Mouse (Mus musculus) forebrain, embryonic 12.5 days (tissue): Measurements from ENCODE around the gene Fmnl2. TPM values are rescaled to one million over a fixed set of nuclear protein-coding genes. Genes with fewer than 3 reads are reported as not detected.

ENCODE experiments used
- ATAC-seq: fragments of 200-750 bp; cut with Nextera tagmentation; 2 replicates; pipeline ENCODE4 v1.8.0; 2017; ENCODE audit warnings: moderate TSS enrichment; ENCODE audit not compliant: low FRiP score
- H3K27ac ChIP-seq: fragments of 300-500 bp; sonication (generic); 2 replicates; pipeline ENCODE4 v1.5.1; 2016; ENCODE audit warnings: mild to moderate bottlenecking
- H3K27me3 ChIP-seq: fragments of 300-500 bp; sonication (generic); 2 replicates; pipeline ENCODE4 v1.6.1; 2016; ENCODE audit warnings: mild to moderate bottlenecking
- H3K36me3 ChIP-seq: fragments of 300-500 bp; sonication (generic); replicated peaks from 2 replicates; pipeline ENCODE4 v1.6.1; 2016; ENCODE audit warnings: mild to moderate bottlenecking
- H3K4me1 ChIP-seq: fragments of 300-500 bp; sonication (generic); 2 replicates; pipeline ENCODE4 v1.6.1; 2016
- H3K4me2 ChIP-seq: fragments of 300-500 bp; sonication (generic); 2 replicates; pipeline ENCODE4 v1.6.1; 2016; ENCODE audit warnings: mild to moderate bottlenecking, moderate library complexity
- H3K4me3 ChIP-seq: fragments of 300-500 bp; sonication (generic); replicated peaks from 2 replicates; pipeline ENCODE4 v1.5.1; 2016; ENCODE audit warnings: mild to moderate bottlenecking
- H3K9ac ChIP-seq: fragments of 300-500 bp; sonication (generic); 2 replicates; pipeline ENCODE4 v1.6.1; 2016; ENCODE audit warnings: mild to moderate bottlenecking
- H3K9me3 ChIP-seq: fragments of 300-500 bp; sonication (generic); 2 replicates; pipeline ENCODE4 v1.6.1; 2016
- WGBS: fragments of 180-500 bp; shearing (Covaris S2); methylation state at CpG from one replicate; pipeline ENCODE4 v1.1.7; 2016; 5-methylcytosine and 5-hydroxymethylcytosine counted together
- polyA plus RNA-seq: library from polyadenylated mRNA; unstranded; fragments of >200 nt; fragmentation: Nextera tagmentation; extraction: Ambion mirVana; gene quantifications from 2 replicates; pipeline ENCODE4 v1.2.1, GENCODE M21; 2016

Fmnl2 gene
- polyA plus RNA-seq, 1 experiment from 2014 or later: 13.9 TPM

- no peak overlapping the region for H3K9ac ChIP-seq
- no peaks in the 10 kb centered on the region for H3K9me3 ChIP-seq
- no peak overlapping the region for H3K27ac ChIP-seq
- ATAC-seq: no peak
- no peaks in the 10 kb centered on the region for H3K27me3 ChIP-seq
- no peaks in the 10 kb centered on the region for H3K36me3 ChIP-seq
- 60% methylated on average over 7 of the region's 7 CpGs for WGBS
- no peak overlapping the region for H3K4me2 ChIP-seq
- no peak overlapping the region for H3K4me3 ChIP-seq
- H3K4me1 ChIP-seq: peaks cover 23% of the 10 kb centered on the region
Measured at GRCm38 (mm10) chr2:53006161-53006560, 148.5 kb downstream of the Fmnl2 start.

- no peaks in the 10 kb centered on the region for H3K27me3 ChIP-seq
- H3K9me3 ChIP-seq: no peaks in the 10 kb centered on the region
- peaks cover 28% of the 10 kb centered on the region for H3K4me1 ChIP-seq
- peak; percentile 33; the same call in 1 of the 2 replicates for ATAC-seq
- H3K4me2 ChIP-seq: no peak overlapping the region
- H3K36me3 ChIP-seq: no peaks in the 10 kb centered on the region
- H3K9ac ChIP-seq: no peak overlapping the region
- H3K27ac ChIP-seq: no peak overlapping the region
- H3K4me3 ChIP-seq: no peak overlapping the region
- WGBS: 14% methylated on average over 5 of the region's 5 CpGs
Measured at GRCm38 (mm10) chr2:53007142-53007541, 149.5 kb downstream of the Fmnl2 start.

DNA sequence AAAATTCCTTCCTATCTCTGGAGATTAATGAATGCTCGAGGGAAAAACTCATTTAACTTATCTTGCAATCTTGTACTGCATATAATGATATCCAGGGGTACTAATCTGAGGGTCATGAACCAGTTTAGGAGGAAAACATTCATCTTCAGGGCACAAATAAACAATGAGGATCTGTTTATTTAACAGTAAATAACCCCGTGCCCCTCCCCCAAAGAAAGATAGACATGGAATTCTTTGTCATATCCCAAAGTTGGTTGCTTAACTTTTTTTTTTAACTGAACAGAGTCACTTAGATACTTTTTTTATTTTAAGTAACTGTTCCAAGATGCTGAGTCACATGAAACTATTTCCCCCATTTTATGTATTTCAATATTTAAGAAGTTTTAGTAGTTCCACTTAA, 155.4 kb downstream of the Fmnl2 start:
- no peak for ATAC-seq
- no peak overlapping the region for H3K4me2 ChIP-seq
- no peaks in the 10 kb centered on the region for H3K9me3 ChIP-seq
- H3K4me3 ChIP-seq: no peak overlapping the region
- H3K9ac ChIP-seq: no peak overlapping the region
- WGBS: 75% methylated on average over 2 of the region's 2 CpGs
- no peak overlapping the region for H3K27ac ChIP-seq
- no peaks in the 10 kb centered on the region for H3K36me3 ChIP-seq
- H3K4me1 ChIP-seq: peaks cover 13% of the 10 kb centered on the region; the same call in 1 of the 2 replicates
- H3K27me3 ChIP-seq: no peaks in the 10 kb centered on the region

- no peak for ATAC-seq
- H3K9me3 ChIP-seq: no peaks in the 10 kb centered on the region
- H3K4me2 ChIP-seq: no peak overlapping the region
- H3K9ac ChIP-seq: no peak overlapping the region
- no peaks in the 10 kb centered on the region for H3K27me3 ChIP-seq
- H3K36me3 ChIP-seq: no peaks in the 10 kb centered on the region
- H3K4me1 ChIP-seq: peaks cover 8% of the 10 kb centered on the region; the same call in 1 of the 2 replicates
- no peak overlapping the region for H3K4me3 ChIP-seq
- H3K27ac ChIP-seq: no peak overlapping the region
- WGBS: 80% methylated on average over 5 of the region's 5 CpGs
Measured at GRCm38 (mm10) chr2:53014451-53014850, 156.8 kb downstream of the Fmnl2 start.

DNA sequence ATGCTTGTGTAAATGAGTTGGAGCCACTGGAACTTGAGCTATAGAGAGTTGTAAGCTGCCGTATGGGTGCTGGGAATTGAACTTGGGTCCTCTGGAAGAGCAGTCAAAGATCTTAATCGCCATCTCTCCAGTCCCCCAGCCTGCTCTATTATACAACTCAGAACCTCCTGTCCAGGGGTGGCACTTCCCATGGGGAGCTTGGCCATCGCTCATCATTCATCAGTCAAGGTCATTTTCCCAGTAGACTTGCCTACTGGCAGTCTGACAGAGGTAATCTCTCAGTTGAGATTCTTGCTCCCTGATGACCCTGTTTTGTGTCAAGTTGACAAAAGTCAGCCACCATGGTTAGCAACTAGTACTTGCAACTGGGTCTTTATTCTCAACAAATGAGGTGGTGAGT, 165.3 kb downstream of the Fmnl2 start:
- no peak overlapping the region for H3K9ac ChIP-seq
- H3K4me2 ChIP-seq: no peak overlapping the region
- no peaks in the 10 kb centered on the region for H3K36me3 ChIP-seq
- no peaks in the 10 kb centered on the region for H3K9me3 ChIP-seq
- no peak overlapping the region for H3K27ac ChIP-seq
- no peaks in the 10 kb centered on the region for H3K4me1 ChIP-seq
- ATAC-seq: no peak
- WGBS: 92% methylated on average over 3 of the region's 3 CpGs
- no peak overlapping the region for H3K4me3 ChIP-seq
- no peaks in the 10 kb centered on the region for H3K27me3 ChIP-seq

GRCm38 (mm10) chr2:53026056-53026769, 168.6 kb downstream of the Fmnl2 start:
- no peak for ATAC-seq
- no peaks in the 10 kb centered on the region for H3K36me3 ChIP-seq
- no peak overlapping the region for H3K4me3 ChIP-seq
- H3K9me3 ChIP-seq: no peaks in the 10 kb centered on the region
- H3K27ac ChIP-seq: no peak overlapping the region
- no peaks in the 10 kb centered on the region for H3K27me3 ChIP-seq
- H3K9ac ChIP-seq: no peak overlapping the region
- H3K4me2 ChIP-seq: no peak overlapping the region
- H3K4me1 ChIP-seq: peaks cover 9% of the 10 kb centered on the region
- WGBS: 93% methylated on average over 5 of the region's 5 CpGs

DNA sequence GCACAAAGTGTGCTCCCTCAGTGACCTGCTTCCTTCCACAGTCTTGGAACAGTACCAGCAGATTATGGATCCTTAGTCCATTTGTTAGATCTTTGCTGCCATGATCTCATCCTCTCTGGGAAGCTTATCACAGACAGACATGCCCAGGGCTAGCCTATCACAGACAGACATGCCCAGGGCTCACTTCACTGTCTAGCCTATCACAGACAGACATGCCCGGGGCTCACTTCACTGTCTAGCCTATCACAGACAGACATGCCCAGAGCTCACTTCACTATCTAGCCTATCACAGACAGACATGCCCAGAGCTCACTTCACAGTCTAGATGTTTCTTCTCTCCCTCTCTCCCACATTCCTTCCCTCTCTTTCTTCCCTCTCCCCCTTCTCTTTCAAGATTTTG, 171.2 kb downstream of the Fmnl2 start:
- H3K9me3 ChIP-seq: no peaks in the 10 kb centered on the region
- H3K27me3 ChIP-seq: no peaks in the 10 kb centered on the region
- no peaks in the 10 kb centered on the region for H3K36me3 ChIP-seq
- 0 out of 2 replicates have a peak, but pooled peaks have one; percentile 6 for ATAC-seq
- H3K4me1 ChIP-seq: peaks cover 9% of the 10 kb centered on the region
- no peak overlapping the region for H3K27ac ChIP-seq
- 95% methylated on average over 1 of the region's 1 CpGs for WGBS
- H3K4me2 ChIP-seq: no peak overlapping the region
- no peak overlapping the region for H3K9ac ChIP-seq
- no peak overlapping the region for H3K4me3 ChIP-seq

- Histone ChIP-seq H3K9me3 (no peaks in the 10 kb centered on the region), H3K4me2 (no peak overlapping the region), H3K36me3 (no peaks in the 10 kb centered on the region), H3K4me1 (peaks cover 9% of the 10 kb centered on the region), H3K9ac (no peak overlapping the region), H3K27ac (0 out of 2 replicates have a peak overlapping the region, but pooled peaks have one; percentile 21), H3K4me3 (no peak overlapping the region), H3K27me3 (no peaks in the 10 kb centered on the region)
- WGBS: 43% methylated on average over 7 of the region's 7 CpGs
- ATAC-seq: no peak
Measured at GRCm38 (mm10) chr2:53029716-53030431, 172.2 kb downstream of the Fmnl2 start.

DNA sequence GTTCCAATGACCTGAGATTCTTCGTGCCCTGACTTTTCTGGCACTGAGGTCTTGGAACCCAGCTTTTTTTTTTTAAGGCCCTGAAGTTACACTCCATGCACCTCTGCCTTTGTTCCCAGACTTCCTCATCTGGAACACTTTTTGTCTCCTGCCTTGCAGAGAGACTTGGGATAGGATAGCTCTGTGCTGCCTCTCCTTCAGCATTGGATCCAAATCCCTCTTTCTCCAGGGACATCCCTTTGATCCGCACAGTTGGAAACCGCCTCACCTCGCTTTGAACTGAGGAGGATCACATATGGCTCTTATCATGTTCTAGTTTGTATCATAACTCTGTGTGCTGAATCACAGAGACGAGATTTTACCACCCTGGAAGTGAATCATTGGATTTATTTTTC, 172.8 kb downstream of the Fmnl2 start:
- no peaks in the 10 kb centered on the region for H3K9me3 ChIP-seq
- no peak overlapping the region for H3K9ac ChIP-seq
- ATAC-seq: no peak
- 73% methylated on average over 5 of the region's 5 CpGs for WGBS
- H3K36me3 ChIP-seq: no peaks in the 10 kb centered on the region
- no peak overlapping the region for H3K4me3 ChIP-seq
- no peak overlapping the region for H3K27ac ChIP-seq
- H3K27me3 ChIP-seq: no peaks in the 10 kb centered on the region
- peaks cover 9% of the 10 kb centered on the region for H3K4me1 ChIP-seq
- H3K4me2 ChIP-seq: no peak overlapping the region

DNA sequence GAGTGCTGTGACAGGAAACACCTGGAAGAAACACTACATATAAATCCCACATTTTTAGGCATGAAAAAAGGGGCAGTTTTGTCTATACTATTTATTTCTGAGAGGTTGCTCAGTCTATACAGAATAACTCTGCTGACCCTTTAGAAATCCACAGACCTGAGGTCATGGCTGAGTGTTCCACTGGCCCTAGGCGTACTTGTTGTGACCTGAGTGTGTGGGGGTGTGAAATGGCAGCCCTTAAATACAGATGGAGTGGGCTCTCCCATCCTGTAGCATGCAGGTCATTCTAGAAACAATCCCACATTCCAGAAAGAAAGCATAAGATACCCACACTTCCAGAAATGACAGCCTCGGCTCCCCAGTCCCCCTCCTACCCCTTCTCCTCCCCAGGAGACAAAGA, 180.6 kb downstream of the Fmnl2 start:
- Histone ChIP-seq H3K36me3 (peaks cover 8% of the 10 kb centered on the region), H3K9me3 (no peaks in the 10 kb centered on the region), H3K4me2 (peak overlapping the region; percentile 25), H3K4me1 (peaks cover 18% of the 10 kb centered on the region), H3K27ac (peak overlapping the region; percentile 63), H3K4me3 (no peak overlapping the region), H3K27me3 (no peaks in the 10 kb centered on the region), H3K9ac (peak overlapping the region; percentile 12; the same call in 1 of the 2 replicates)
- 17% methylated on average over 2 of the region's 2 CpGs for WGBS
- peak; percentile 30; the same call in 1 of the 2 replicates for ATAC-seq

GRCm38 (mm10) chr2:53038737-53039136, 181.1 kb downstream of the Fmnl2 start:
- H3K27me3 ChIP-seq: no peaks in the 10 kb centered on the region
- 2% methylated on average over 9 of the region's 9 CpGs for WGBS
- H3K4me1 ChIP-seq: peaks cover 18% of the 10 kb centered on the region
- H3K4me3 ChIP-seq: no peak overlapping the region
- peaks cover 9% of the 10 kb centered on the region for H3K36me3 ChIP-seq
- peak overlapping the region; percentile 25 for H3K4me2 ChIP-seq
- no peaks in the 10 kb centered on the region for H3K9me3 ChIP-seq
- H3K9ac ChIP-seq: peak overlapping the region; percentile 12; the same call in 1 of the 2 replicates
- peak; percentile 68 for ATAC-seq
- peak overlapping the region; percentile 63 for H3K27ac ChIP-seq

GRCm38 (mm10) chr2:53047031-53047430, 189.4 kb downstream of the Fmnl2 start:
- Histone ChIP-seq H3K27me3 (no peaks in the 10 kb centered on the region), H3K4me1 (no peaks in the 10 kb centered on the region), H3K9me3 (no peaks in the 10 kb centered on the region), H3K9ac (no peak overlapping the region), H3K4me2 (no peak overlapping the region), H3K36me3 (peaks cover 16% of the 10 kb centered on the region), H3K4me3 (no peak overlapping the region), H3K27ac (no peak overlapping the region)
- no peak for ATAC-seq
- WGBS: 83% methylated on average over 6 of the region's 6 CpGs
